Mouse (Mus musculus): ENCODE results near the gene Hectd1.

Gene Hectd1

DNA sequence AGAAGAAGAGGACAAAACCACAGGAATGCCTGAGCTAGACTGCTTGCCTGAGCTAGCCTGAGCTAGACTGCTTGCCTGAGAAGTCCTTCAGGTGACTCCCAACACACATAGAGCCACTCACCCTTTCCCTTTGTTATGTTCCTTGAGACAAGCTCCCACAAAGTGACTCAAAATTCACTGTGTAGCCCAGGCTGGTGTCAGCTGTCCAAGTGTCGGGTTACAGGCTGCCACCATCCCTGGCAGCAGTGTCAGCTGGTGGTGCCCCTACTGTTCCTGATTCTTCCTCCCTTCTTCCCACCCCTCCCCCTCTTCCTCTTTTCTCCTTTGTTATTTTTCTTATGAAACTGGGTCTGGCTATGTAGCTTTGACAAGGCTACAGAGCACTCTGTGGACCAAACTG is 125.5 kb downstream of the Hectd1 start:
- DNase-seq (ENCODE audit: low spot score in 2 of 2), result no peak

DNA sequence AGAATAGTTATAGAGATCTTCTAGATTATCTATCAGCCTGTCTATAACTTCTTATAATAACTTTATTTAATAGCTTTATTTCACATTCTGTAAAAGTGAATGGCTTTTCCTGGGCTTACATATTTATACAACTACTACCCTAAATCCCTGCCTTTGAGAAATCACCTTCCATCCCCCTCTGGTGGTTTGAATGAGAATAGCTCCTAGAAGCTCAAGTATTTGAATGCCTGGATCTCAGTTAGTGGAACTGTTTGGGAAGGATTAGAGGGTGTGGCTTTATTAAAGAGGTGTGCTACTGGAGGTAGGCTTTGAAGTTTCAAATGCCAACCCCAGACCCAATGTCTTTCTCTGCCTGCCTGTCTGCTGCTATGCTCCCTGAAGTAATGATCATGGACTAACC is 127.6 kb downstream of the Hectd1 start:
- no peak for DNase-seq (ENCODE audit: low spot score in 2 of 2)

DNA sequence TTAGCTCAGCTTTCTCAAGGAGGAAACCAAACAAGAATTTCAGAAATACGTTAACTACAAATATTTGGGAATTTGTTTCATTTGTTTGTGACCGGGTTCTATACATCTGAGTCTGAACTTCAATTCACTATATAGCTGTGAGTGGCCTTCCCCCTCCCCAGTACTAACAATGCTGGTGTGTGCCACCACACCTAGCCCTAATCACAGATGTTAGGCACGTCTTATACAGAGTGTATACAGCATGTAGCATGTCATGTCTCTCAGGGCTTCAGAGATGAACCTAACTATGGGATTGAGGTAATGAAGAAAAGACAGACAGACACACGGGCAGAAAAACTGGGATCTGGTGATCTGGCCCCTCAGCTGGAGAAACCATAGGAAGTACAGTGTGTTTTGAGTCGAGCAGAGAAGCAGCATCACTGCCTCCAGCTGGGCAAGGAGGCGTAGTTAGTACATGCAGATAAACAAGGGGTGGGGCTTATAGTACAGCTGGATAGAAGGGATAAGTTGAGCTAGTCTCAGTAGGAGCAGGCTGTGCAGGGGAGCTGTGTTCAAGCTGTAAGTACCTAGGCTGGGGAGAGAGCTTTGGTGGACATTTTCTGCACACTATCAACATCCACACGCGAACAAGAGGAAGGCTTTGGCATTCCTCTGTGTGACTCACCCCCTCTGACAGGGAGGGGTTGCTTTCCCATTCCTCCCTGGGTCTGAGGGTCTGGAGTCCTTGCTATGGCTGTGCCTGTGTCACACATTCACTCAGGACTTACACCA is 129.5 kb downstream of the Hectd1 start:
- no peak for DNase-seq (ENCODE audit: low spot score in 2 of 2)

GRCm38 (mm10) chr12:51696157-51696556 is 133.2 kb downstream of the Hectd1 start:
- no peak for DNase-seq (ENCODE audit: low spot score in 2 of 2)

DNA sequence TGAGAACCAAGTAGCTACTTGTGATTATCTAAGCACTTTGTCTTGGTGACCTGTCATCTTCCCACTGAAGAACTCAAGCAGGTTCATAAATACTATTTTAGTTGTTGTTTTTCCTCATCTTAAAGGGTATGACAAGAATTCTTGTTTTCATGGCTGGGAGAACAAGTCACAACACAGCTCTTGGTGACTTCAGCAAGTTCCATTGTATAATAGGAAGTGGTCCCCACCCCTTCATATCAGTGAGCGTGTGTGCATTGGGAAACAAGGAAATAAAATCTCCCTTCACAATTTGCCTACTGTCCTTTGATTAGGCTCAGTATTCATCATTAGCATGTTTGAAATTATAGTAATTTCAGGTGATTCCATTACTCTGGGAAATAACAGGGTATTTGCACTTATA is 134.4 kb downstream of the Hectd1 start:
- DNase-seq (ENCODE audit: low spot score in 2 of 2), result no peak

- no peak for DNase-seq (ENCODE audit: low spot score in 2 of 2)
Measured at GRCm38 (mm10) chr12:51694096-51694495, 135.2 kb downstream of the Hectd1 start.

Data from cerebellum, postnatal 4 days (tissue).